9 mouse cellular contexts compared by ENCODE assay signal in genomic region chr5:132231280-132232047, GRCm38 (mm10).
DNase-seq lines count a peak whose midpoint lies in the region; ATAC-seq and TF ChIP-seq lines count a peak whose summit lies in the region.
"Had no signal": no experiment of that assay in that cellular context is flagged by ENCODE, and none has a peak within 500 bp of the region (broad histone marks: within the 10 kb centered on the region; RNA-seq: fewer than 3 reads in every experiment).

No protein-coding gene starts in this region.

- no peak overlapping the region for H3K4me3 ChIP-seq in embryonic facial prominence, embryonic 10.5 days
- no peak overlapping the region for H3K4me3 ChIP-seq in heart, adult 2 months
- H3K4me3 ChIP-seq in midbrain, embryonic 12.5 days: no peak overlapping the region
- H3K4me3 ChIP-seq in stomach, embryonic 16.5 days (replicated peaks; ENCODE audit: low read length): no peak overlapping the region
- H3K4me3 ChIP-seq: liver, embryonic 13.5 days had no signal

- H3K4me1 ChIP-seq in embryonic facial prominence, embryonic 10.5 days: peaks cover 41% of the 10 kb centered on the region
- peaks cover 7% of the 10 kb centered on the region for H3K4me1 ChIP-seq in heart, adult 2 months (ENCODE audit: control insufficient read depth, insufficient read depth, low read length)
- peaks cover 36% of the 10 kb centered on the region for H3K4me1 ChIP-seq in midbrain, embryonic 12.5 days
- peaks cover 12% of the 10 kb centered on the region for H3K4me1 ChIP-seq in stomach, embryonic 16.5 days (ENCODE audit: control insufficient read depth, insufficient read depth, low read length)

- H3K4me2 ChIP-seq in midbrain, embryonic 12.5 days (replicated peaks): no peak overlapping the region
- no peak overlapping the region for H3K4me2 ChIP-seq in stomach, embryonic 16.5 days (ENCODE audit: low read depth, low read length)
- H3K4me2 ChIP-seq: liver, embryonic 13.5 days had no signal

- no peak overlapping the region for H3K9ac ChIP-seq in heart, adult 2 months (ENCODE audit: low read depth, low read length)
- H3K9ac ChIP-seq in midbrain, embryonic 12.5 days (replicated peaks): no peak overlapping the region
- H3K9ac ChIP-seq in stomach, embryonic 16.5 days (ENCODE audit: low read length): no peak overlapping the region
- H3K9ac ChIP-seq: liver, embryonic 13.5 days had no signal

- intact Hi-C loops in heart, adult 2 months (cut with DNase I): loop anchor here (5.0 to 10.0 kb wide), 4 partner anchors 311 to 1563 kb away; partner anchors contain the start of gene Auts2
- intact Hi-C loops in left cerebral cortex, postnatal 14 days (cut with DNase I): loop anchor here (5.0 to 10.0 kb wide), 3 partner anchors 311 to 1563 kb away; partner anchors contain the start of gene Auts2

- peak; percentile 98; the same call in 1 of the 2 replicates for TF ChIP-seq CTCF in heart, adult 2 months (IDR thresholded peaks at IDR 0.05)

- H3K27me3 ChIP-seq in embryonic facial prominence, embryonic 10.5 days (replicated peaks; ENCODE audit: low read depth, poor library complexity, severe bottlenecking): no peaks in the 10 kb centered on the region; the same call in 1 of the 2 replicates
- H3K27me3 ChIP-seq in heart, adult 2 months (ENCODE audit: control insufficient read depth, insufficient read depth, low read length): no peaks in the 10 kb centered on the region
- H3K27me3 ChIP-seq in midbrain, embryonic 12.5 days: peaks cover 15% of the 10 kb centered on the region
- H3K27me3 ChIP-seq in stomach, embryonic 16.5 days (ENCODE audit: control insufficient read depth, insufficient read depth, low read length): no peaks in the 10 kb centered on the region
- H3K27me3 ChIP-seq: liver, embryonic 13.5 days had no signal

- DNase-seq in gastrocnemius, adult 18-20 months (ENCODE audit: low spot score): peak; percentile 46
- no peak for DNase-seq in gastrocnemius, adult 8-10 months (ENCODE audit: low spot score in 2 of 2)
- DNase-seq in embryonic facial prominence, embryonic 10.5 days (ENCODE audit: low spot score): peak; percentile 74
- peak; percentile 48 to 58 for DNase-seq in heart, adult 2 months
- peak; percentile 11 for DNase-seq in kidney, adult 11 months
- DNase-seq in left cerebral cortex, postnatal 14 days (ENCODE audit: low spot score in 2 of 2): peak; percentile 79 to 80
- DNase-seq: liver, embryonic 13.5 days had no signal

- H3K27ac ChIP-seq in embryonic facial prominence, embryonic 10.5 days (replicated peaks): no peak overlapping the region; the same call in 1 of the 2 replicates
- no peak overlapping the region for H3K27ac ChIP-seq in heart, adult 2 months
- no peak overlapping the region for H3K27ac ChIP-seq in midbrain, embryonic 12.5 days (replicated peaks)
- H3K27ac ChIP-seq in stomach, embryonic 16.5 days (ENCODE audit: low read length): no peak overlapping the region
- H3K27ac ChIP-seq: liver, embryonic 13.5 days had no signal

- no peaks in the 10 kb centered on the region for H3K9me3 ChIP-seq in embryonic facial prominence, embryonic 10.5 days
- no peaks in the 10 kb centered on the region for H3K9me3 ChIP-seq in midbrain, embryonic 12.5 days
- no peaks in the 10 kb centered on the region for H3K9me3 ChIP-seq in stomach, embryonic 16.5 days (replicated peaks; ENCODE audit: control insufficient read depth, low read length)
- H3K9me3 ChIP-seq: liver, embryonic 13.5 days had no signal

- H3K36me3 ChIP-seq in embryonic facial prominence, embryonic 10.5 days (replicated peaks): no peaks in the 10 kb centered on the region
- peaks cover 3% of the 10 kb centered on the region; the same call in 1 of the 2 replicates for H3K36me3 ChIP-seq in heart, adult 2 months (ENCODE audit: control insufficient read depth, insufficient read depth, low read length)
- no peaks in the 10 kb centered on the region for H3K36me3 ChIP-seq in midbrain, embryonic 12.5 days
- H3K36me3 ChIP-seq in stomach, embryonic 16.5 days (ENCODE audit: control insufficient read depth, insufficient read depth, low read length): no peaks in the 10 kb centered on the region
- H3K36me3 ChIP-seq: liver, embryonic 13.5 days had no signal

- no peaks in the 10 kb centered on the region for H3K79me2 ChIP-seq in heart, adult 2 months (replicated peaks; ENCODE audit: control insufficient read depth, insufficient read depth, low read length)

- peak; percentile 89 for TF ChIP-seq EP300 in heart, adult 2 months (IDR thresholded peaks at IDR 0.05; ENCODE audit: insufficient read depth, low read depth, low read length)

- no peak for TF ChIP-seq POLR2A in heart, adult 2 months (IDR thresholded peaks at IDR 0.05; ENCODE audit: insufficient read depth, low read depth, low read length)

- 34% methylated on average over 10 of the region's 10 CpGs for WGBS in embryonic facial prominence, embryonic 10.5 days
- 39% methylated on average over 10 of the region's 10 CpGs for WGBS in heart, adult 2 months
- 23% methylated on average over 10 of the region's 10 CpGs for WGBS in midbrain, embryonic 12.5 days
- WGBS in stomach, embryonic 16.5 days: 32% methylated on average over 10 of the region's 10 CpGs

- peak; percentile 56; the same call in 1 of the 2 replicates for ATAC-seq in midbrain, embryonic 12.5 days (ENCODE audit: low FRiP score, low read depth)
- ATAC-seq in stomach, embryonic 16.5 days (ENCODE audit: insufficient read depth, low FRiP score): peak; percentile 78

Comparison
In these comparisons a context has a peak if more than half of its experiments do, and no peak if none do; other contexts are left out.
1. DNase-seq: peak in gastrocnemius, adult 18-20 months (single experiment), embryonic facial prominence, embryonic 10.5 days (single experiment), heart, adult 2 months (2 of 2), kidney, adult 11 months (single experiment) and left cerebral cortex, postnatal 14 days (2 of 2); none in gastrocnemius, adult 8-10 months (0 of 2).